Mouse (Mus musculus) thymus, adult 2 months (tissue): ENCODE data around the gene Armc5.

Experiments used
- CTCF ChIP-seq: fragments of 200-500 bp; IDR thresholded peaks from 2 replicates; pipeline ENCODE4 v1.5.1; 2012; ENCODE audit warnings: mild to moderate bottlenecking, control low read depth, low read length, moderate library complexity, borderline replicate concordance; ENCODE audit not compliant: control insufficient read depth, poor library complexity, insufficient read depth; ENCODE audit errors: extremely low read depth
- POLR2A ChIP-seq: fragments of 200-500 bp; IDR thresholded peaks from 2 replicates; pipeline ENCODE4 v1.6.1; 2012; ENCODE audit warnings: mild to moderate bottlenecking, low read length, control low read depth, moderate library complexity; ENCODE audit not compliant: control insufficient read depth, poor library complexity, insufficient read depth; ENCODE audit errors: extremely low read depth

DNA sequence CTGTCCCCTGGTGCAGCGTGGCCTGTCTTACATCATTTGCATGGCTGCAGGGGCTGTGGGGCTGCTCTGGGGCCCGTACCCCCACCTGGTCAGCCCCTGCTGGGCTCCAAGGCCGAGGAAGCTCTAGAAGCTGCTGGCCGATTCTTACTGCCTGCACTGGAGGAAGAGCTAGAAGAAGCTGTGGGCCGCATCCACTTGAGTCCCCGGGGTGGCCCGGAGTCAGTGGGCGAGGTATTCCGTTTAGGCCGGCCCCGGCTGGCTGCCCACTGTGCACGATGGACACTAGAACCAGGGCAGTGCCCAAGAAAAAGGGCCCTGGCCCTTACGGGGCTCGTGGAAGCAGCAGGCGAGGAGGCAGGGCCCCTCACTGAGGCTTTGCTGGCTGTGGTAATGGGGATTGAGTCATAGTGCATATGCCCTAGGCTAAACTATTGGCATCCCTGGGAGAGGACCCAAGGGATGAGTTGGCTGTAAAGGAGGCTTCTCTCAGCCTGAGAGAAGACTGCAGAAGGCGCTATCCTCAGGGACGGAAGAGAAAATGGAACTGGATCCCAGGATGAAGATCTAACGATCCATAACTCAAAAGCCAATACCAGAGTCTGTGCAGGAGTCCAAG is 7.4 kb downstream of the Armc5 start:
- TF ChIP-seq CTCF, result no peak
- no peak for TF ChIP-seq POLR2A
